Mouse (Mus musculus): Measurements from ENCODE around the gene Rnd2.

Rnd2 gene

DNA sequence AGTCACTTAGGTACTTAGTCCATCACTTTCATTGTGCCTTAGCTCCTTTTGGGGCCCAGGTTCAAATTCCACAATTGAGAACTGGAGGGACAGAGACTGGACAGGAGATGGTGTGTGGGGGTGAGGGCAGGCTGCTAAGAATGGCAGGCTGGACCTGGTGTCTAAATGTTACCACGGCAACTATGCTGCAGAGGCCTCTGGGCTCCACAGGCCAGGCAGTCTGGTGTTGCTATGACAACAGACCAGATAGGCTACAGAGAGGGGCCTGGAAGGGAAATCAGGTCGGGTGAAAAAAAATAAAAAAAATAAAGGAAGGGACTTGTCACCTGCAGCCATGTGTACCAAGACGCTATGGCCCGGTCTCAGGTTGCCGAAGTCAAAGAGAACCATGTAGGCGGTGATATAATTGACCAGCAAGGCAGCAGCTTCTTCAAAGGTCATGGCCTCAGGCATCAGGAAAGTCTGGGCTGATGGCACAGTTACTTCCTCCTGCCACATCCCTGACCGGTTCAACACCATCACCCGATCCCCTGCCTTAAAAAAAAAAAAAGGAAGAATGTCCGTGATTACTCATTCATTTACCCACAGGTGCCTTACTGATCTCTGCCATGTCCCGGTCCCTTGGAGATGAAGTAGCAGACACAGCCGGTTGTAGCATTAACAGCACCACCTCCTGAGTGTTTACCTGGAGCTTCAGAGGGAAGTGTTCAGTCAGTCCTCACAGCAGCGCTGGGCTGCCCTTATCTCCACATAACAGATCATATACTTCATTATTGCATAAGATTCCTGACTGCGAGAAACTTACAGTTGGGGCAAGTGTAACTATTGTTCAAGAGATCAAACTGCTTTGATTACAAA, 2.0 kb upstream of the Rnd2 start:
- no peak for TF ChIP-seq GATA4 (IDR thresholded peaks at IDR 0.05; ENCODE audit: insufficient replicate concordance, low read length)

- TF ChIP-seq GATA4 (IDR thresholded peaks at IDR 0.05; ENCODE audit: insufficient replicate concordance, low read length) = no peak
Measured at GRCm38 (mm10) chr11:101465101-101465868, 486 bp downstream of the Rnd2 start.

DNA sequence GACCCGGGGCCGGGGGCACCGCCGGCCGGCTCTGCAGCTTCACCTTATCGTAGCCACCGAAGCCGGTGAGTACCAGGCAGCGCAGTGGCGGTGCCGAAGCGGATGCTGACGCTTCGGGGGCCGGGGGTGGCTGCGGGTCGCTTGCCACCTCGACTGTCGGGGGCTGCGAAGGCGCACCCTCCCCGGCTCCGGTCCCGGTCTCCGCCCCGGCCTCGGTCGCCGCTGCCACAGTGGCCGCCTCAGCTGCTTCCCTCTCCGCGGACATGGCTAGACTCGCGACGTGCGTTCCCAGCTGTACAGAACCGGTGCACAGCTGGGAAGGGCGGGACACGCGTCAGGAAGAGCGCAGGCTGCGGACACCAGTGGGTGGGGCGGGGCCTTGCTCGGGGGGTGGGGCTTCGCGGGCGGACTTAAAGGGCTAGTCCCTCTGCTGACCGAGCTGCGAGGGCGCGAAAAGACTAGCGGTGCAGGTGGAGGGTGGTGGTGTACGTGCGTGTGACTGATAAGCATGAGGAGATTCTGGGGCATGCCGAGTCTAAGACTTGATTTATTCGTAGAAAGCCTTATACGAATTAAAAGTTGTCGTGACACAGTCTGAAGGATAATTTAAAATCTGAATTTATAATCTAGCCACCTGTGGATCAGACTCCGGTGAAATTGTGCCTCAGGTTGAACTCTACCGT, 1.2 kb downstream of the Rnd2 start, which contains the start of gene Vat1:
Vat1 (minus strand) TSS at position 362 of the 683 bp plus-strand sequence.
- no peak; the same call in 1 of the 2 replicates for TF ChIP-seq GATA4 (IDR thresholded peaks at IDR 0.05; ENCODE audit: insufficient replicate concordance, low read length)

DNA sequence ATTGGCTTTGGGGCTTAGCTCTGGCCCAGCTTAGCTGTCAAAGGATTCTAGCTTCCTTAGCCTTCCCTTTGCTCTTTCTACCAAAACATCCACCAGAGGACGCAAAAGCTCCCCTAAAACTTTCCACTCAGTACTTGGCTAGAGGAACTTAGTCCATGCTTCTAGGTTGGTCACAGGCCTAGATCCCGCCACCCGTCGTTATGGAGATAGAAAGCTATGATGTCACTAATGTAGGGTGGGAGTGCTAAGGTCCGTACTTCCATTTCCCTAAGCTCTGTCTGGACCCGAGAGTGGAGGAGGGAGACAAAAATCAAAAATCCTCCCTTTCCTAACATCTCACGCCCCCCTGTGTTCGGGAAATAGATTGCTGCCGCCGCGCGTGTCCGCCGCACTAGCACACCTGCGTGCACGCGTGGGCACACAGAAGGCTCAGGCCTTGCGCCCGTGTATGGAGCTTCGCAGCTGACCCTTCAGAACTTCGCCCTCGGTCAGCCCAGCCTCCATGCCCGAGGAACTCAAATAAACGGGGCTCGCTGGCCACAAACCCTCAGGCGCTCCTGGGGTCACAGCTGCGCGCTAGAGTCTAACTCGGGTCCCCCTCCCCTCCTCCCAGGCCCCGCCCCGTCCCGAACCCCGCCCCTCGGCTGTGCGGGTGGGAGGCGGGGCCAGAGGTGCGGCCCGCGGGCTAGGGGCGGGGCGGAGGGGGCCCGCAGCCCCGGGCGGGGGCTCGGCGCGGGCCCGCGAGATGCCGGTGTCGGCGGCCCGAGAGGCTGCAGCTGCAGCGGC, 2.9 kb downstream of the Rnd2 start:
- no peak for TF ChIP-seq GATA4 (IDR thresholded peaks at IDR 0.05; ENCODE audit: insufficient replicate concordance, low read length)

GRCm38 (mm10) chr11:101468263-101468688, 3.5 kb downstream of the Rnd2 start:
- TF ChIP-seq GATA4 (IDR thresholded peaks at IDR 0.05; ENCODE audit: insufficient replicate concordance, low read length) = no peak

DNA sequence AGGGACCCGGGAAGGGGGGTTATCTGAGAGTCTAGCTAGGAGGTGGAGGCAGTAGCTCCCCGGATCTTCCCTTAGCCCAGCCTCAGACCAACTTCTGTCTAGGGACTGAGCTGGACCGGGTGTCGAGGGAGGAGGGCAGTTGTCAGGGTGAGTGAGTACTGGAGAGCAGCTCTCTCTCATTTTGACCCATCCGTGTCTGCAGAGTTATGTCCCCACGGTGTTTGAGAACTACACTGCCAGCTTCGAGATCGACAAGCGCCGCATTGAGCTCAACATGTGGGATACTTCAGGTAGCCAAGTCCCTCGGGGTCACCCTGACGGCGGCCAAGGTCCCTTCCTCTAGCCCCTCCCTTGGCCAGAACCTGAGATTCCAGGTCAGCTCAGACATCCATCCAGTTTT, 3.9 kb downstream of the Rnd2 start:
- no peak for TF ChIP-seq GATA4 (IDR thresholded peaks at IDR 0.05; ENCODE audit: insufficient replicate concordance, low read length)

DNA sequence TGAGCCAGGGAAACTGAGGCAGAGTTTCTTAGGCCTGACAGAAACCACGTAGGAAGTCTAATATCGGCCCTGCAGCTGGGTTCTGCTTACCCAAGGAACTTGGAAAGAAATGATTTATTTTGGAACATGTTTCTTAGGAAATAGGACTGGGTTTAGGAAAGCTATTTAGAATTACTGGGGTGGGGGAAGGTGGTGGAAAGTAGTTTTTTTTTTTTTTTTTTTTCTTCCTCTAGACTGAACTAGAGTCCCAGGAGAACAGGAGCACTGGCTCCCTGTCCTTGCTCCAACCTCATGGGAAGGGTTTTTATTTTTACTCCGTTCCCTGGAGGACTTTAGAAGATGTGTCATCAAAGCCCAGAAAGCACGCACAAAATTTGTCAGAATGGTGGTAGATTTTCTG, 4.4 kb downstream of the Rnd2 start:
- TF ChIP-seq GATA4 (IDR thresholded peaks at IDR 0.05; ENCODE audit: insufficient replicate concordance, low read length) = no peak

DNA sequence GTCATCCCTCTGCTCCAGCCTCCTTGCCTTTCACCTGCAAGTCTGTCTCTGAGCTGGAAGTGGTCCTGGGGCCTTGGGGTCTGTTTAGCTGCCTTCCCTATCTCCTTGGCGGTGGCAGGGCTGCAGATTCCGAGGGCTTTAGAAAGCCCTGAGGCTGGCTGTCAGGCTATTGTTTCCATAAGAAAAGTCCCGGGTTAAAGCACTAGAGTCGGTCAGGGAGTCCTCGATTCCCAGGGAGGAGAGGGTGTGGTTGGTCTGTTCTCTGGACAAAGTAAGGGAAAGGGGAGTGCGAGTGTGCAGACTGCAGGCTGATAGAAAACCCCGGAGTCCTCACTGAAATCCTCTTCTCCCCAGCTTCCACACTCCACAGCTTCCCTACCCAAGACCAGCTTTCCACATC, 5.4 kb downstream of the Rnd2 start:
- TF ChIP-seq GATA4 (IDR thresholded peaks at IDR 0.05; ENCODE audit: insufficient replicate concordance, low read length) = no peak

- no peak for TF ChIP-seq GATA4 (IDR thresholded peaks at IDR 0.05; ENCODE audit: insufficient replicate concordance, low read length)
Measured at GRCm38 (mm10) chr11:101471926-101472325, 7.1 kb downstream of the Rnd2 start.

DNA sequence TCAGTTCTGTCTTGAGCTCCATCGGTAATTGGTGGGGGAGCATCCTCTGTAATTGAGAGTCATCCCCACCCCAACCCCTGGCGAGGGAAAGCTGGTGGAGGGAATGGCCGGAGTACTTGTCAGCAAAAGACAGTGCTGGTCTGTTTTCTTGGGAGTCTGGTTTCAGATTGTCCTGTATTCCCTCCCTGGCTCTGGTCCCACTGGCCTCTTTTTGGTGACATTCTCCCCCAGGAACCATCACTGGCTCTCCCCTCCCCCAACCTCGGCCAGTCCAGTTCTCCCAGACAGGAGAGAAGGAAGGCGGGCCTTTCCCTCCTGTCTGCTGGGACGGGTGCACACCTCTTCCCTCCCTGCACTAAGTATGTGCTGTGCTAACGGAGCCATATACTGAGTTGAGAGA, 7.5 kb downstream of the Rnd2 start:
- no peak for TF ChIP-seq GATA4 (IDR thresholded peaks at IDR 0.05; ENCODE audit: insufficient replicate concordance, low read length)

GRCm38 (mm10) chr11:101474298-101474697, 9.5 kb downstream of the Rnd2 start:
- no peak for TF ChIP-seq GATA4 (IDR thresholded peaks at IDR 0.05; ENCODE audit: insufficient replicate concordance, low read length)

DNA sequence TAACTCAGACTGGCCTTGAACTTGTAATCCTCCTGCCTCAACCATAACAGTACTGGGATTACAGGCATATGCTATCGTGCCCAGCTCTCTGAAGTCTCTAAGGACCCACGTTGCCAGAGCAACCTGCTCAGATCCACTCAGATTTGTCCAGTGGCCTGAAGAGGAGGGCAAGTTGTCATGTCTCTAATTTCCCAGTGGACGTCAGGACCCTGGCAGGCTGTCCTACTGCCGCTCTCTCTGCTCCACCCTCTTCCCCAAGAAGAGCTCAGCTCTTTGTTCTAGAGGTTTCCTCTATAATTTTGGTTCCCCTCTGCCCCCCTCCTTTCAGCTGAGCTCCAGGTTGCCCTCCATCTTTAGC, 12.4 kb downstream of the Rnd2 start:
- no peak for TF ChIP-seq GATA4 (IDR thresholded peaks at IDR 0.05; ENCODE audit: insufficient replicate concordance, low read length)

DNA sequence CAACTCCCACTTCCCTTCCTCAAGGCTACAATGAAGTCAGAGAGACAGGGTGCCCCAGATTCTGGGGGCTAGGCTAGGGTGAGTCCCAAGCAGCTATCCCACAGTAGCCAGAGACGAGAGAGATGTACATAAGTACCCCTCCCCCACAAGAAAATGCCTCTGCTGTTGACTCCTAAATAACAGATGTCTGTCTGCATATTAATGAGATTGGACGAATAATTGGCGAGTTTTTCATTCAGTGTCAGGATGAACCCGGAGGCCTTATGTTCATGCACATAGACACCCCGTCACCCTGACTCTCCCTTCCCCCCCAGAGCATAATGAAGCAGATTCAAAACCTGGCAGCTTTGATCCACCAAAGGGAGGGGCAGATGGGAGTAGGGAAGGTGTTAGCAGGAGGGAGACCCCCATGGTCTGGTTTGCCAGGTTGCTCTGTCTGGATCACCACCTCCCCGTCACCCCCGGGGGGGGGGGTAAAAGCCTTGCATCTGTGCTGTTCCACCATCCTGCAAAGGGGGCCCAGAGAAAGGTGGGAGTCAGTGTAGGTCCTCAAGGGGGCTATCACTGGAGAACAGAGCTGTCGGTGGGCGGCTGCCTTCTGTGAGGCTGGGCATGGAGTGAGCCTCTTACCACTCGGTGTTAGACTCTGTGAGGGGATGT, 12.9 kb downstream of the Rnd2 start:
- TF ChIP-seq GATA4 (IDR thresholded peaks at IDR 0.05; ENCODE audit: insufficient replicate concordance, low read length) = no peak

DNA sequence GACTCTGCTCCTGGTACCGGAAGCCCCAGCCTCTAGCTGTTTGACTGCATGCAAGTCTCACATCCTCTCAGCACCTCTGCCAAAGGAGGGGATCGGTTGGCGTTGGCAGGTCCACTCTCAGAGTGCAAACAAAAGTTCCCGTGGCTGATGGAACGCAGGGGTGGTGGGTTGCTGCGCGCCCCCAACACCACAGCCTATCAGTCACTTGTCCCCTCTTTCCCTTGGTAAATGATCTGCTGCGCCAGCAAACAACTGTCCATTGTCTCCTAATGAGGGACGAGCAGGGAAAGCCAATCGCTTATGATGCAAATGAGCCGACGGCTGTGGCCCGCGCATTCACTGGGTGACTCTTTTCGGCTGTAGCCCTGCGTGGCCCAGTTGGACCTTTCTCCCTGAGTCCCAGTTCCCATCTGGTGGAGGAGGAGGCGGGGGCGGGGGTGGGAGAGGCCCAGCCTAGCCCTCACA, 14.4 kb downstream of the Rnd2 start:
- TF ChIP-seq GATA4 (IDR thresholded peaks at IDR 0.05; ENCODE audit: insufficient replicate concordance, low read length) = no peak
